Mouse (Mus musculus) layer of hippocampus, adult 9-11 months (tissue): ENCODE measurements around the gene Prr5.
"Not testable (repeated sequence)": the region's sequence is repeated elsewhere in the genome, so short reads cannot be mapped to it uniquely, and the experiment has no call there.

Source experiments
- DNase-seq: peaks from one replicate; pipeline ENCODE4 v3.0.0; 2022

Gene Prr5

DNA sequence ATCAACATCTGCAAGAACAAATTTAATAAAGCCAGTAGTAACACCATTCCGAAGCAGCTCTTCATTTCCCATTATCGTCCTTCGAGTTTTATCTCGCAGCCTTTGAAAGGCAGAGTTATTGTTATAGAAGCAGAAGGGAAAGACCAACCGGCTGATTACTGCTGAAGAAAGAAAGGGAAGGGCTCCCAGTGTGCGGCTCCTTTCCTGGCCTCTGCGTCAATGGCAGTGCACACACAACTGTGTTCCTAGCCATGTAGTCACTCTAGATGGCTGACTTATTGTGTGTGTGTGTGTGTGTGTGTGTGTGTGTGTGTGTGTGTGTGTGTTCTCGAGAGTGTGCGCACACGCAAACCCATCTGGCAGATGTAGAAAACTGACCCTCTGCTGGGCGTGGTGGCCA lies 45.7 kb downstream of the Prr5 start:
- no peak for DNase-seq

DNA sequence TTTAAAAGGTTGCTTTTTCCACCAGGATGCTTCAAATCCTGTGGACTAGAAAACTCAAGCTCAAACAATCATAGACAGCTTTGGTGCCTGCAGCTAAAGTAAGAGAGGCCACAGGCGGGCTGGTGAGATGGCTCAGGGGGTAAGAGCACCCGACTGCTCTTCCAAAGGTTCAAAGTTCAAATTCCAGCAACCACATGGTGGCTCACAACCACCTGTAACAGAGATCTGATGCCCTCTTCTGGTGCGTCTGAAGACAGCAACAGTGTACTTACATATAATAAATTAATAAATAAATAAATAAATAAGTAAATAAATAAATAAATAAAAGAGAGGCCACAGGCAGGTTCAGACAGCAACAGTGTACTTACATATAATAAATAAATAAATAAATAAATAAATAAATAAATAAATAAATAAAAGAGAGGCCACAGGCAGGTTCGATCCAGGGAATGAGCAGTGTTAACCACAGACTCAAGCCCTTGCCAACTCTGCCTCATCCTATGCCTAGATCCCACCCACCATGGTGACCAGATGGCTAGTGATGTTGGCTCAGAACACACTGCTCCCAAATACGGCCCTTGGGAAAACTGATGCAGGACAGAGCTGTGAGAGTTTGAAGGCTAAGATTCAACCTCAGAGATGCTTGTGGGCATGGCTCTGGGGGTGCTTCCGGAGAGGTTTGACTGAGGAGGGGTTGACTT lies 48.3 kb downstream of the Prr5 start:
- not testable (repeated sequence) for DNase-seq

DNA sequence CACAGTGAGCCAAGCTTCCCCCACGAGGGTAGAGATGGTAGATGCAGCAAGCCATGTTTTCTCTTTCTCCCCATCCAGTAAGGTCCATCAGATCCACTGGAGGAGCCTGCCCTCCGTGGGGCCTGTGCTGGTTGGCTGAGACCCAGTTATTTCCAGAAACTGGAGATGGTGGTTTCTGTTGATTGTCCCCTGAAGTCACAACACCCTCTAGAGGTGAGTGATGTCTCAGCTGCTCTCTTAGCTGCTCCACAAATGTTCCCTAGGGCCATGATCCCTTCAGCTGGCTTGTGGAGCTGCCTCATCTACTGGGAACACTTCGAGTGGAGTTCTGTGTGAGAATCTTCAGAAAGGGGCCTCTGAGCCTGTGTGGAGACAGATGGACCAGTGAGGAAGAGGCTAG lies 49.4 kb downstream of the Prr5 start:
- DNase-seq, result no peak

DNA sequence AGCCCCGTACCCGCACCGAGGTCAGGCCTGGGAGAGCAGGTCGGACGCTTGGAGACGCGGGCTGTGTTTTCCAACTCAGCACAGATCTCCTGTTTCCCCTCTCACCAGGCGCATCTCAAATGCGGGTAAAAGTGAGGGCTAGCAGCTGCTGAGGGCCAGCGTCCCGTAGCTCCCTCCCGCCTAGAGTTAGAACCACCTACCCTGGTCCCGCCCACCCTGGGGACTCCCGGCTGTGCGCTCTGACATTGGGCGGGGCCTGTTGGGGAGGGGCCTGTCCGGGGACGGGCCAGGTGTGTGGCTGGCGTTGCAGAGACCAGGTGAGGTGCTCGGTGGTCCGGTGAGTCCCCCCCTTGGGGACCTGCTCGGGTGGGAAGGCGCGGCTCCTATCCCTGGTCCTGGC lies 50.4 kb downstream of the Prr5 start, which contains the start of gene Arhgap8:
TSS of gene Arhgap8 (plus strand) at position 262 of the 400 bp plus-strand sequence.
- DNase-seq, result no peak

DNA sequence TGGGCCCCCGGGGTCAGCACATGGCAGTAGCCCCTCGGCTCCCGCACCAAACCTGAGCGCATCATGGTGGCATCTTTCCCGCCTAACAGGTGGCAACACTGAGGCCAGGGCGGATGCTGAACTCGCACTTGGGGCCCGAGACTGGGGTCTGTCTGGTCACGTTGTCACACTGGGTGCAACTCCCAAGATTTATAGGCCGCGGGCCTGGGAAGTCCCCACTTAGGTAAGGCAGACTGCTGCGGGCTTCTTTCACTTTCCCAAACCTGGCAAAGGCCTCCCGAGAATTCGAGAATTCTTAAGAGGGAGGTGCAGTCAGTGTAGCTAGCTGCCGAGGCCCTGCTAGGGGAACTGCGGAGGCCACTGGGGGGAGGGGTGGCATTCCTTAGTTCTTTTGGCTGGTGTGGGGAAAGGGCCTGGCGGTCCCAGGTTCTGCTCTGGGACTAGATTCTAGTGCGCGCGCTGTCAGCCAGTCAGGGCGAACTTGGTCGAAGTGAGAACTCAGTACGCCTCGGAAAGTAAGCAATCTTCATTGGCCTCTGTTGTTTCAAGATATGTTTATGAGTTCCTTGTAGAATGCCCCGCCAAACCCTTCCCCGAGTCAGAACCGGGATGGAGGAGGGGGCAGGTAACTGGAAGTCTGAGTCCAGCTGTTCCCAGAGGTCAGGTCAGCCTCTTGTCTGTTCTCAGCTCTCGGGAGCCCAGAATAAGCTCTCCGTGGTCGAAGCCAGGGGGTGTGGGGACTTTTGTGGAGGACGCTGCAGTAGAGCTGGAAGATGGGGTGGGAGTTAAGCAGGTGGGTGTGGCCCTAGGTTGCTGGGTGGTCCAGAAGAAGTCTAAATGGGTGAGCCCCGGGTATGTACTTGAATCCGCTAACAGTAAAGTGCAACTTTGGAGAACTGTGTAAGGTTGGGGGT lies 51.1 kb downstream of the Prr5 start:
- no peak for DNase-seq

DNA sequence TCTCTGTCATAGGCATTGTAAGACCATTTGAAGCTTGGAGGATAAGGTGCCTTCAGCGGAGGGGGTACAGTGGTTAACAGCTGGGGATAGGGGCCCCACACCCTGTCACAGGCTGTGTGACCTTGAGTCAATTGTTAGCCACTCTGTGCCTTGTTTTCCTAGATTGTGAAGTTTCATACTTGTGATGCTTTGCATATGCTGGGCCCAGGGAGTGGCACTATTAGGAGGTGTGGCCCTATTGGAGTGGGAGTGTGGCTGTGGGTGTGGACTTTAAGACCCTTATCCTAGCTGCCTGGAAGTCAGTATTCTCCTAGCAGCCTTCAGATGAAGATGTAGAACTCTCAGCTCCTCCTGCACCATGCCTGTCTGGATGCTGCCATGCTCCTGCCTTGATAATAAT lies 54.2 kb downstream of the Prr5 start:
- not testable (repeated sequence) for DNase-seq

DNA sequence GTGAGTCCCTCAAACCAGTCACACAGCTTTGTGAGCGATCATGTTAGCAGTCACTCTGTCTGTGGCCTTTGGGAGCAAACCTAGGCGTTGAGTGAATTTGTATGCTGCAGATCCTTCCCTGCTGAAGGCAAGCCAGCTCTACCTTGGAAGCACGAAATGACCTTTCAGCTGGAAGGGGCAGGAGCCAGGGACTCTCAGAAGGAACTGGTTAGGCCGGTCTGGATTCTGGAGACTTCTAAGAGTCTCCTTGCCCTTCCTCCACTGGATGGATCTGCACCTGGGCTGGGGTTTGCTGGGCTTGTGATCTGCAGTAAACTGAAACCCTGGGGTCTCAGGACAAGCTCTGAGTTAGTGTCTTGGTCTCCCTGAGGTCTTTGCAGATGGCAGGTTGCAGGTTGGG lies 54.8 kb downstream of the Prr5 start:
- no peak for DNase-seq

DNA sequence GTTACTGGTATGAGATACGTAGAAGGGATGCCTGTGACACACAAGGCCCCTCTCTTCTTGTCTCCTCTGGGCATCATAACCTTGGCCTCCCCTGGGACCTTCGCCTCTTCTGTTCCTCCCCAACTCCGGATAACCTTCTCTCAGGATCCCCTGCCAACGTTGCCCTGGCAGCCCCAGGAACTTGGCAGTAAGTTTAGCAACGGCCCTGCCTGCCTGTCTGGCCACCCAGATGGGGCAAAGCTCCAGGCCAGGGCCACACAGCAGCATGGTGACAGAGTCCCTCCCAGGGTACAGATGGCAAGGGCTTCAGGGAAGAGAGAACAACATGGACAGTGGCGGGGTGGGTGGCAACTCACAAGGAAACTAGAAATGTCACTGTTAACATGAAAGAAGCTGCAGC lies 60.3 kb downstream of the Prr5 start:
- DNase-seq, result peak; percentile 18

DNA sequence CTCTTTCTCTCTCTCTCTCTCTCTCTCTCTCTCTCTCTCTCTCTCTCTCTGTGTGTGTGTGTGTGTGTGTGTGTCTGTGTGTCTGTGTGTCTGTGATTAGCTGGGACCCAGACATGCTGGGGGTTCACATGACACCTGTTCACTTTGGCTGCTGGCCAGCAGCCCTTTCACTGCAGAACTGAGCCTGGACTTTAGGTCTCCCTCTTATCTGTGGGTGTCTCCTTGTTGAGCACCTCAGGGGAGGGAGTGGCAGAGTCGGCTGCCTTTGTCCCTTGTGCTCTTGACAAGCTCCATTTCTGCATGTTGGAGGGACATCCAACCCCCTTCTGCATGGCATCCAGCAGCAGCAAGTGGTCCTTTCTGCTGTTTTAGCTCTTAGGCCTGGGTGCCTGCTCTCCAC lies 61.5 kb downstream of the Prr5 start:
- DNase-seq, result no peak

DNA sequence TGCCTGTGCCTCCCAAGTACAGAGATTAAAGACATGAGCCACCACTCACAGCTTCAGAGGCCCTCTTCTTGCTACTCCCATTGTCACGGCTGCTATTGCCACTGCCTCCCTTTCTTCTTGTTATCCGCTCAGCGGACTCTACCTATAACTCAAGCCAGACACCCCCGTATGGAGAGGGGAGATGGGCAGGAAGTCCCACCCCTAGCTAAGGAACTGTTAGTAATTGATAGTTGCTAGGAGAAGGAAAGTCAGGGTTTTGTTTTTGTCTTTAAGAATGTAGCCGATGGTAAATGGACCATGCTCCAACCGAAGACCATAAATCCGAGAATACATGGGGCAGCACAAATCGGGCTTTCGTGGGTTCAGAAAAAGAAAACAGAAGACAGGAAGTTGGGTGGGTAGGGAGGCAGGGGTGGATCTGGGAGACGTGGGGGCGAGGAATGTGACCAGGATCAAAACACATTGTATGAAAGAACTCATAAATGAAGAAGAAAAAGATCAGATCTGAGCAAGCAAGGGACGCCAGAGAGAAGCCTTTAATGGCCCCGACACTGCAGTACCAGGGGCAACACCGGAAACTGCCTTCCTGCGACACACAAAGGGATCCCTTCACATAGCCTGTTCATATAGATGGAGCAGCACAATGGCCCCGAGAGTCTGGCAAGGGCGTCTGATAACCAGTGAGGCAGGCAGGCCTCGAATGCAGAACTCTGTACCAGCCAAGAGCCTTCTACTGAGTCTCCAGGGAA lies 62.4 kb downstream of the Prr5 start:
- no peak for DNase-seq

DNA sequence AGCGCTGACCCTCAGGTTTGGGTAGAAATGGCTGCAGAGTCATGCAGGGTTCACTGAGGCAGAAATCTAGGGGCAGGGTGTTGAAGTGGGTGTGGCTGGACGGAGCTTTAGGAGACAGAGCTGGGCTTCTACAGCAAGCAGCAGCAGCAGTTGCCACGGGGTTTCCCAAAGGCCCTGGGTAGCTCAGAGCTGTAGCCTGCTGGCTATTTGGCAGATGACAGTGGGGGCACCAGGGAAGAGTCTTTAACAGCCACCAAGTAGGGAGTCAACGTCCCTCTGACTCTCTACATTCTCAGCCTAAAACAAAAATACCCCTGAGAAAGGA lies 63.0 kb downstream of the Prr5 start:
- no peak for DNase-seq

DNA sequence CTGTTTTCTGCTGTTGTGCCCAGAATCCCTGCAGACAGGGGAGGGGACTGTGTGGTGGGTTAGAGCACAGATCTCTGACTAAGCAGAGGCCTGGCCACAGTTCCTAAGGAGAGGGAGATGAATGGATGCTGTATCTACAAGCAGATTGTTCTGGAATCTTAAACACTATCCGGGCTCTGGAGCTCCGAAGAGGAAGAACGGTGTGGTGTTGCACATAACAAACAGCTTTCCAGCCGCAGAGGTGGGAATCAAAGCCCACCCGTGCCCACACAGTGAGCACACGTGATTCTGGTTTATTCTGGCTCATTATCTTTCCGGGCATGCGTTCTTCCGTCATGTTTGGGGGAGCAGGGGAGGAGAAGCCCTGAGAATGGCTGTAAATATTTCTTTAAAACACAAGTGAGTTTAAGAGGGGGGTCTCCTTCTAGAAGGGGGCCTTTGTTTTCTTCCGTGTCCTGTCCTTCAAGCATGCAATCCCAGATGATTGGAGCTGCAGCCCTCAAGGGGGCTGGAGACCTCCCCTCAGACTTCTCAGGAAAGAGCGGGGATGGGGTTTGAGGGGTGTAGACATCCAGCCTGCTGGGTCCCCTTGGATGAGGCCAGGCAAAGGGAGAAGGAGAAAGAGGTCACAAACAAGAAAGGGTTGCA lies 67.0 kb downstream of the Prr5 start:
- no peak for DNase-seq

DNA sequence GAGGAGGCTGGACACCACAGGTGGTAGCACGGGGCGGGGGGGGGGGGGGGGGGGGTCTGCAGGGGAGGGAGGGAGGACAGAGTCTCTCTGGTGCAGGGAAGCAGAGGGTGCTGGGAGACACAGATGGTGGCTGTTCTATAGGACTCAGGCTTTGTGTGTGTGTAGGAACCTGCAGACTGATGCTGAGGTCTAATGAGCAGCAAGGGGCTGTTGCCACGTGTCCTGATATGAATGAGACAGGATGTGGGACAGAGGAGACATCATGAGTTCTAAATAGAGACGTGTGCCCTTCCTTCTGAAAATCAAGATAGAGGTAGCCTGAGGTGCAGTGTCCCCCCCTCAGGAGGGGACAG lies 67.5 kb downstream of the Prr5 start:
- DNase-seq, result no peak

DNA sequence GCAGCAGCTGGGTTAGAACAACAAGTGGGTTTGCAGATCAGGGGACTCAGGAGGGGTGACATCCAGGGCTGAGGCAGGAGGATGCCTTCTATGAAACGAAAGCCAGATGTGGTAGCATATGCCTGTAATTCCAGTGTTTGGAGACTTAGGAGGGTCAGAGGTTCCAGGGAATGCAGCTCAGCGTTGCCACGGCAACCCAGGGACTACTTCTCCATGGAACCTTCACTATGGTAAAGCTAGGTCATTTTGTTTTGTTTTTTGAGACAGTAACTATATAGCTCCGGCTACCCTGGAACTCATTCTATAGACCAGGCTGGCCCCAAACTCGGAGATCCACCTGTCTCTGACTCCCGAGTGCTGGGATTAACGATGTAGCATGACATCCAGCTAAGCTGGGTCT lies 68.8 kb downstream of the Prr5 start:
- DNase-seq, result no peak

DNA sequence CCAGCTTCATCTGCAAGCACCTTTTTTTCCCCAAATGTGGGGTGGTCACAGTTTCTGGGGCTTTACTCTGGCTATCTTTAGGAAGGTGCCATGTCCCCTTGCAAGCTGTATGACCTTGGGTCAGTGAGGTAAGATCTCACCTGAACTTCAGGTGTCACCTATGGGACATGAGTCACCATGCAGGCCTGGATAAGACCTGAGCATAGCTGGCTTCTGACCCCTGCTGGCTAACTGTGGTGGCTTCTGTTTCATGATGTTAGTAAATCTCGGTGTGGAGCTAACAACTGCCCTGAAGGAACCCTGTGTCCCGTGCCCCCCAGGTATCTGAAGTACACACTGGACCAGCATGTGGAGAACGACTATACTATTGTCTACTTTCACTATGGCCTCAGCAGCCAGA lies 72.2 kb downstream of the Prr5 start:
- DNase-seq, result no peak

DNA sequence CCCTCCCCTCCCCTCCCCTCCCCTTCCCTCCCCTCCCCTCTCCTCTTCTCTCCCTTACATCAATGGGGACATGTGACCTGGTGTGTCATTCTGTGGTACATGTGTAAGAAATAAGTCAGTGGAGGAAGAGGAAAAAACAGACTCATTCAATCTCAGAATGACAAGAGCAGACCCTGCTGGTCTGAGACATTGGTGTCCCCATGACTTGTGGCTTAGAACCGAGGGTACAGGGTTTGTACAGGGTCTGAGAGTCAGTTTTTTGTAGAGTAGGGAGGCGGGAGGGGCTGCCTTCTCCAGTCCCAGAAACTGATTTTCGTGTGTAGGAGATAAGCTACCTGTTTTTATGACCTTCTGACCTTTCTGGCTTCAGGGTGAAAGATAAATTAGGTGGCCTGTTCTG lies 73.9 kb downstream of the Prr5 start:
- no peak for DNase-seq

DNA sequence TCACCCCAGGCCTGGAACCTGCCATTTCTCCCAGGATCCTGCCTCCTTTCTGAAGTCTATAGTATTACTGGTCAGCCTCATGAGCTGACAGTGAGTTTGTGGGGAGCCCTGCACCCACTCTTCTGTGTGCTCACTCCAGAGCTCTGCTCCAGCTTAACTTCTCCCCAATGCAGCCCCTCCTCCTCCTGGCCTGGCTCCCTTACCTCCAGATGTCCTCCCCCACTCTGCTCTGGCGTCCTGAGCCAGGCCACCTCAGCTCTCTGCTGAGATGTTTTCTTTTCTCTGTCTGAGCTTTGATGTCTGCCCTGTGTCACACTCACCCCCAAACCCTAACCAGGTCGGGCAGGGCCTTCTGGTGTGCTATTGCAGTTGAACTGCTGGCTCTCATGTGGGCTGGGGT lies 74.9 kb downstream of the Prr5 start:
- DNase-seq, result no peak

DNA sequence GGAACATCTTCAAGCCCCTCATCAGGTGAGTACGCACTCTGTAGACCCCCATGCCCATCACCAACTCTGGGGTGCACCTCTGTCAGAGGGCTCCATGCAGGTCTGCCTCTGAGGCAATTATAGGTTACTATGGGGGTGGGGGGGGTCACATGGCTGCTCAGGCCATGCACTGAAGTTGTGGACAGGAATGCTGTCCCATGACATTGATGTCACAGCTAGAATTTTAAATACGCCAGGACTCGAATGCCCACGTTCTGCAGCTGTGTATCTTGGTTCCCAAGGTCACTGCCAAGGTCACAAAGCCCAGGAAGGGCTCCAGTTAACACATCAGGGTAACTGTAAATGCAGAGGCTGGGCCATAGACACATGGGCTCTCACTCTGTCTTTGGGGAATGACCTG lies 76.4 kb downstream of the Prr5 start:
- DNase-seq, result no peak
